Mouse (Mus musculus) neural tube, embryonic 14.5 days (tissue): ENCODE measurements around the gene Slc17a2. TPM values are rescaled to one million over a fixed set of nuclear protein-coding genes. Genes with fewer than 3 reads are reported as not detected.

Experiments
- ATAC-seq: fragments of 200-750 bp; cut with Nextera tagmentation; 2 replicates; pipeline ENCODE4 v1.8.0; 2017; ENCODE audit warnings: low read depth, mild to moderate bottlenecking, moderate TSS enrichment, moderate library complexity
- H3K27ac ChIP-seq: fragments of 300-500 bp; sonication (generic); 2 replicates; pipeline ENCODE4 v1.5.1; 2014; ENCODE audit warnings: low read depth, mild to moderate bottlenecking, control low read depth, low read length, moderate library complexity, mixed read lengths
- H3K27me3 ChIP-seq: fragments of 300-500 bp; sonication (generic); 2 replicates; pipeline ENCODE4 v1.6.1; 2014; ENCODE audit warnings: low read length; ENCODE audit not compliant: control insufficient read depth, insufficient read depth
- H3K36me3 ChIP-seq: fragments of 300-500 bp; sonication (generic); 2 replicates; pipeline ENCODE4 v1.6.1; 2014; ENCODE audit warnings: low read length, mixed read lengths; ENCODE audit not compliant: control insufficient read depth, insufficient read depth
- H3K4me1 ChIP-seq: fragments of 300-500 bp; sonication (generic); 2 replicates; pipeline ENCODE4 v1.6.1; 2014; ENCODE audit warnings: low read length; ENCODE audit not compliant: control insufficient read depth, insufficient read depth
- H3K4me2 ChIP-seq: fragments of 300-500 bp; sonication (generic); 2 replicates; pipeline ENCODE4 v1.6.1; 2014; ENCODE audit warnings: mild to moderate bottlenecking, low read depth, low read length, control low read depth
- H3K4me3 ChIP-seq: fragments of 300-500 bp; sonication (generic); 2 replicates; pipeline ENCODE4 v1.5.1; 2014; ENCODE audit warnings: low read depth, low read length, control low read depth, mixed read lengths
- H3K9ac ChIP-seq: fragments of 300-500 bp; sonication (generic); replicated peaks from 2 replicates; pipeline ENCODE4 v1.6.1; 2014; ENCODE audit warnings: low read depth, mild to moderate bottlenecking, control low read depth, low read length, mixed read lengths
- H3K9me3 ChIP-seq: fragments of 300-500 bp; sonication (generic); 2 replicates; pipeline ENCODE4 v1.6.1; 2016; ENCODE audit warnings: low read length; ENCODE audit not compliant: control insufficient read depth
- WGBS: fragments of 180-500 bp; shearing (Covaris S2); extraction: QIAGEN DNeasy Blood & Tissue Kit; methylation state at CpG from one replicate; pipeline ENCODE4 v1.1.7; 2014; 5-methylcytosine and 5-hydroxymethylcytosine counted together
- polyA plus RNA-seq: library from polyadenylated mRNA; unstranded; fragments of >200 nt; fragmentation: Nextera tagmentation; extraction: Ambion mirVana; gene quantifications from 2 replicates; pipeline ENCODE4 v1.2.1, GENCODE M21; 2014

The Slc17a2 gene
- polyA plus RNA-seq, 1 experiment from 2014 or later, result not detected

- no peak overlapping the region for H3K4me2 ChIP-seq
- ATAC-seq, result no peak
- no peaks in the 10 kb centered on the region for H3K27me3 ChIP-seq
- H3K4me3 ChIP-seq, result no peak overlapping the region
- H3K36me3 ChIP-seq, result no peaks in the 10 kb centered on the region
- H3K4me1 ChIP-seq, result no peaks in the 10 kb centered on the region
- H3K9me3 ChIP-seq, result no peaks in the 10 kb centered on the region
- H3K27ac ChIP-seq, result no peak overlapping the region
- 67% methylated on average over 3 of the region's 3 CpGs for WGBS
- H3K9ac ChIP-seq, result no peak overlapping the region
These were observed 19.8 kb downstream of the Slc17a2 start for GRCm38 (mm10) chr13:23826606-23827005.

- no peaks in the 10 kb centered on the region for H3K4me1 ChIP-seq
- ATAC-seq, result peak; percentile 82; the same call in 1 of the 2 replicates
These were observed 26.3 kb downstream of the Slc17a2 start for GRCm38 (mm10) chr13:23833053-23833452.

GRCm38 (mm10) chr13:23834836-23835235 is 28.0 kb downstream of the Slc17a2 start:
- 92% methylated on average over 5 of the region's 5 CpGs for WGBS

More at GRCm38 (mm10) chr13:23833053-23833452, 26.3 kb downstream of the Slc17a2 start:
- H3K27me3 ChIP-seq, result no peaks in the 10 kb centered on the region
- no peak overlapping the region for H3K9ac ChIP-seq
- H3K36me3 ChIP-seq, result no peaks in the 10 kb centered on the region
- no peak overlapping the region for H3K4me2 ChIP-seq
- no peak overlapping the region for H3K4me3 ChIP-seq
- H3K9me3 ChIP-seq, result no peaks in the 10 kb centered on the region
- H3K27ac ChIP-seq, result no peak overlapping the region
- 10% methylated on average over 6 of the region's 6 CpGs for WGBS

DNA sequence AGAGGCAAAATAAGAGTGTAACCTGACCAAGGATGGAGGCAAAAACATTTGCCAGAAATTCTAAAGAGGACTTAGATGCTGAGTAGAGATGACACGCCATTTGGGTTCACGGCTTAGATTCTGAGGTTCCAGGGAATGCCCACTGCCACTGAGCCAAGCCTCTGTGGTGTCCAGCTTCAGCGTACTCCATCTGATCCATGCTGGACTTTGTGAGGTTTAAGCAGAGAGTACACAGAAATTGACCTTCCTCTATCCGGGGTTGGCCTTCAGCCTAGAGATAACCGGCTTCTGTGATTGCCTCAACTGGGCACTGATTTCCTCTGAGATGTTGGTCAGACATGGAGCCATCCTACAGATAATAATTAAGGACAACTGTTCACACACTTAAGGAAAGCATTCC is 29.8 kb downstream of the Slc17a2 start:
- WGBS, result 90% methylated on average over 5 of the region's 5 CpGs
- H3K9ac ChIP-seq, result no peak overlapping the region
- H3K9me3 ChIP-seq, result no peaks in the 10 kb centered on the region
- no peaks in the 10 kb centered on the region for H3K4me1 ChIP-seq
- H3K27me3 ChIP-seq, result no peaks in the 10 kb centered on the region
- H3K4me2 ChIP-seq, result no peak overlapping the region
- no peak overlapping the region for H3K4me3 ChIP-seq
- H3K27ac ChIP-seq, result no peak overlapping the region
- no peak for ATAC-seq
- no peaks in the 10 kb centered on the region for H3K36me3 ChIP-seq

More at GRCm38 (mm10) chr13:23834836-23835235, 28.0 kb downstream of the Slc17a2 start:
- Histone ChIP-seq H3K27ac (no peak overlapping the region), H3K36me3 (no peaks in the 10 kb centered on the region), H3K4me2 (no peak overlapping the region), H3K9me3 (no peaks in the 10 kb centered on the region), H3K9ac (no peak overlapping the region), H3K27me3 (no peaks in the 10 kb centered on the region), H3K4me3 (no peak overlapping the region), H3K4me1 (no peaks in the 10 kb centered on the region)
- no peak for ATAC-seq

DNA sequence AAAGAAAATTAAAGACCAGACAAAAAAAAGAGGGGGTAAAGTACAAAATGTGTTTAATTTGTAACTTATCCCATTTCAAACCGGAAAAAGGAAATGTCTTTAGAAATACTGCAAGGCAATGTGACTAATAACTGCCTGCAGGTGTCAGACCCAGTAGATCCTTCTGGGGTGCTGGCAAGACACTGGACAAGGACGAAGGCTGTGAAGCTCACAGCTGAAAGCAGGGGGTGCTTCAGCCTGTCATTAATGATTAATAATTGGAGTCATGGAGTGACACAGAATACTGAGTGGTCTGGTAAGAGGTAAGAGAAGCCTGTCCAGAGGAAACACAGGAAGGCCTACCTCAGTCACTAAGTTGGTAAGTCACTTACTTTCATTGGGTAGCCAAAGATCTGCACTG is 32.5 kb downstream of the Slc17a2 start, which contains the start of gene Slc17a3:
Gene Slc17a3 (plus strand): TSS at position 127 of the 400 bp plus-strand sequence.
- Histone ChIP-seq H3K36me3 (no peaks in the 10 kb centered on the region), H3K27me3 (no peaks in the 10 kb centered on the region), H3K4me3 (no peak within 1 kb of the TSS), H3K9me3 (no peaks in the 10 kb centered on the region), H3K4me2 (no peak within 1 kb of the TSS), H3K4me1 (no peaks in the 10 kb centered on the region), H3K9ac (no peak within 1 kb of the TSS), H3K27ac (no peak within 1 kb of the TSS)
- ATAC-seq, result no peak
- WGBS, result 86% methylated on average over 2 of the region's 2 CpGs

DNA sequence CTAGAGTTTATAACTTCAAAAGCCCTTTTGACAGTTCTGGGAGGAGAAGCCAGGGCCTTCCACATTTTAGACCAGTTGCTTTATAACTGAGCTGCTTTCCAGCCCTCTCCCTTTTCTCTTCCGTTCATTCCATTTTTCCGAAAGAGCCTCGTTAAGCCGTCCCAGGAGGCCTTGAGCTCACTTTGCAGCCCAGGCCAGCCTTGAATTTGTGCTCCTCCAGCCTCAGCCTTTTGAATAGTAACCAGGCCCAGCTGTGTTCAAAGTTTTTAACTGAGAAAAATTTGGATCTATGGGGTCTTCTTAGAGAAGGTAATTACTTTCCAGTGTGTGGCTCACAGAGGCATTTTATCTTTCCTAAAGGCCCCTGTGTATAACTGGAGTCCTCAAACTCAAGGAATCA is 39.1 kb downstream of the Slc17a2 start:
- Histone ChIP-seq H3K27me3 (no peaks in the 10 kb centered on the region), H3K4me1 (no peaks in the 10 kb centered on the region), H3K9me3 (no peaks in the 10 kb centered on the region), H3K4me3 (no peak overlapping the region), H3K36me3 (no peaks in the 10 kb centered on the region), H3K4me2 (no peak overlapping the region), H3K27ac (no peak overlapping the region), H3K9ac (no peak overlapping the region)
- WGBS, result 88% methylated on average over 4 of the region's 4 CpGs
- ATAC-seq, result no peak

- no peak overlapping the region for H3K4me2 ChIP-seq
- H3K4me3 ChIP-seq, result no peak overlapping the region
- H3K27me3 ChIP-seq, result no peaks in the 10 kb centered on the region
- no peak overlapping the region for H3K27ac ChIP-seq
- H3K4me1 ChIP-seq, result no peaks in the 10 kb centered on the region
- no peak overlapping the region for H3K9ac ChIP-seq
- 89% methylated on average over 2 of the region's 2 CpGs for WGBS
- H3K36me3 ChIP-seq, result no peaks in the 10 kb centered on the region
- H3K9me3 ChIP-seq, result no peaks in the 10 kb centered on the region
- ATAC-seq, result no peak
These were observed 42.5 kb downstream of the Slc17a2 start for GRCm38 (mm10) chr13:23849299-23849698.

DNA sequence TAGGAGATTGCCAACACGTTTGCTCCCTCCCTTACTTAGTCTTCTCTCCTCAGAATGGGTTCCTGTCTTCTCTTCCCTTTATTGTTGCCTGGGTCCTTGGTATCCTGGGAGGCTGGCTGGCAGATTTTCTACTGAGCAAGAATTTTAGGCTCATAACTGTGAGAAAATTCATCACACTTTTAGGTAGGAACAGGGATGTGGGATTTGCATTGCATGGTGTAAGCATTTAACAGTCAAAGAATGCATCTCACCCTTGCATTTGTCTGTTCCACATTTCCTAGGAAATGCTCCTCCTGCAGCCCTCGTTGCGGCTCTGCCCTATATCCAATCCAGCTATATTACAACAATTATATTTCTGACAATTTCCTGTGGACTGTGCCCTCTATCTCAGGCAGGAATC is 49.6 kb downstream of the Slc17a2 start:
- Histone ChIP-seq H3K27me3 (no peaks in the 10 kb centered on the region), H3K4me1 (no peaks in the 10 kb centered on the region), H3K4me3 (no peak overlapping the region), H3K27ac (no peak overlapping the region), H3K9ac (no peak overlapping the region), H3K9me3 (no peaks in the 10 kb centered on the region), H3K4me2 (no peak overlapping the region), H3K36me3 (no peaks in the 10 kb centered on the region)
- WGBS, result 67% methylated on average over 3 of the region's 3 CpGs
- no peak for ATAC-seq

- no peak overlapping the region for H3K27ac ChIP-seq
- no peaks in the 10 kb centered on the region for H3K9me3 ChIP-seq
- H3K4me2 ChIP-seq, result no peak overlapping the region
- H3K36me3 ChIP-seq, result no peaks in the 10 kb centered on the region
- no peak overlapping the region for H3K4me3 ChIP-seq
- H3K27me3 ChIP-seq, result no peaks in the 10 kb centered on the region
- H3K4me1 ChIP-seq, result no peaks in the 10 kb centered on the region
- no peak overlapping the region for H3K9ac ChIP-seq
- no peak for ATAC-seq
These were observed 55.0 kb downstream of the Slc17a2 start for GRCm38 (mm10) chr13:23861815-23862214.
